Mouse (Mus musculus) WW6 (cell line): Measurements from ENCODE around the gene Kansl1l.

Experiments used
- DNase-seq: peaks from one replicate; pipeline ENCODE4 v3.0.0-alpha.2; 2013; ENCODE audit warnings: low read depth, low spot score

Gene Kansl1l

DNA sequence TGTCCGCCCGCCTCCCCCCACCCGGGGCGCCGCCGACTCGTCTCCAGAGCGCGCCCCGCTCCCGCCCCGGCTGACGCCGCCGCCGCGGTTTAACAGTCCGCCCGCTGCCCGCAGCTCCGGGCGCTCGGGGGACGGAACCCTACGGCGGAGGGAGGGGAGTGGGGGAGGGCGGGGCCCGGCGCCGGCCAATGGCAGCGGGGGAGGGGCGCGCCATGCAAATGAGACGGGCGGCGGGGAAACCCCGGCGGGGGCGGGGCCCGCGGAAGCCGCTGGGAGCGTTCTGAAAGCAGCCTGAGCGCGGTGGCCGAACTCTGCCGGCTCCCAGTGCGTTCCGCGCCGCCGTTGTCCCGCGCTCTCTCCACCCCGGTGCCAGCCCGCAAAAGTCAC lies at the start of gene Kansl1l:
TSS of gene Kansl1l (minus strand) at position 110 of the 387 bp plus-strand sequence.
- peak; percentile 64 for DNase-seq

DNA sequence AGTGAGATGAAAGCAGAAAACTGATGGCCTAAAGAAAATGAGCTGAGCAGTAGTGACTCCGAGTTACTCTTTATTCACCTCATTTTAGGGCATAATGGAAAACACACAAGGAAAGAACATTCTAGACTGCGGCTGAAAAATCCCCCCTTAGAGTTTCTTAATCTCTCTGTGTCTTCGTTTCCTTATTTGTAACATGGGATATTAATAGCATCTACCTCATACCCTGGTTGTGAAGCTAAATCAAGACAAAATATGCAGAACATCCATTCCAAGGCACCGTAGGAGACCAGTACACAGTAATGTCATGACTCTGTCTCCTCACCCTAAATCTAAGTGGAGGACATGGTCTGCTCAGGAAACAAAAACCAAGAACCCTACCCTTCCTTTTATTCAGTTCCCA lies 48.3 kb upstream of the Kansl1l start:
- no peak for DNase-seq

DNA sequence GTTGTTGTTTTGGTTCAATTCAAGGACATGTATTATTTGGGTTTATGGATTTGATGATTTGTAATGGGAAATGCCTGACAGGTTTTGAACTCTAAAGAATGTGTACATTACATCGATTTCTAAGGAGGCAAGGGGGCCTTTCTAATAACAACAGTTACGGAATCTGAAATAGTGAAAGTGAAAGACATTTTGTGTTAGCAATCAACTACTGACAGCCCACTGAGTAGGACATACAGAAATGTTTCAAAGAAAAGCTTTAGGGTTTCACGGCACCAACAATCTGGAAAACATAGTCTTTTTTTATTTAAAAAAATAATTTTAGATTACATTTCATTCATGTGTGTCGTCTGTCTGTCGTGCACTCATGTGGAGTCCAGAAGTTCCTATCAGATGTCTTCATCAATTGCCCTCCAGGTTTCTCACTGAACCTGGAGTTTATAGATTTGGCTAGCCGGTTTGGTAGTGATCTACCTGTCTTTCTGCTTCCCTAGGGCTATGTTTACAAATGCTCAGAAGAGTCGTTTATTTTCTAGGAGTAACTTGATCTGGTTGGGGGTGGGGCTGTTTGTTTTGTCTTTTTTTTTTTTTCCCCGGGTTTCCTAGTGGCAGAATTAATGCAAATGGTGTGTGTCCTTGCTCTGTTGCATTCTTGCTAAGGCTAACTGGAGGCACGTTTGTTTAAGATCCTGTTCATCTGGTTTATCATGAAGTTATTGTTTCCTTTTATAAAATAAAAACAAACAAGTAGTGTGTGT lies 46.6 kb upstream of the Kansl1l start:
- no peak for DNase-seq

GRCm38 (mm10) chr1:66862712-66863511 lies 45.5 kb upstream of the Kansl1l start, which contains the start of gene Acadl:
TSS of gene Acadl (minus strand) at chr1:66863277.
- no peak for DNase-seq

DNA sequence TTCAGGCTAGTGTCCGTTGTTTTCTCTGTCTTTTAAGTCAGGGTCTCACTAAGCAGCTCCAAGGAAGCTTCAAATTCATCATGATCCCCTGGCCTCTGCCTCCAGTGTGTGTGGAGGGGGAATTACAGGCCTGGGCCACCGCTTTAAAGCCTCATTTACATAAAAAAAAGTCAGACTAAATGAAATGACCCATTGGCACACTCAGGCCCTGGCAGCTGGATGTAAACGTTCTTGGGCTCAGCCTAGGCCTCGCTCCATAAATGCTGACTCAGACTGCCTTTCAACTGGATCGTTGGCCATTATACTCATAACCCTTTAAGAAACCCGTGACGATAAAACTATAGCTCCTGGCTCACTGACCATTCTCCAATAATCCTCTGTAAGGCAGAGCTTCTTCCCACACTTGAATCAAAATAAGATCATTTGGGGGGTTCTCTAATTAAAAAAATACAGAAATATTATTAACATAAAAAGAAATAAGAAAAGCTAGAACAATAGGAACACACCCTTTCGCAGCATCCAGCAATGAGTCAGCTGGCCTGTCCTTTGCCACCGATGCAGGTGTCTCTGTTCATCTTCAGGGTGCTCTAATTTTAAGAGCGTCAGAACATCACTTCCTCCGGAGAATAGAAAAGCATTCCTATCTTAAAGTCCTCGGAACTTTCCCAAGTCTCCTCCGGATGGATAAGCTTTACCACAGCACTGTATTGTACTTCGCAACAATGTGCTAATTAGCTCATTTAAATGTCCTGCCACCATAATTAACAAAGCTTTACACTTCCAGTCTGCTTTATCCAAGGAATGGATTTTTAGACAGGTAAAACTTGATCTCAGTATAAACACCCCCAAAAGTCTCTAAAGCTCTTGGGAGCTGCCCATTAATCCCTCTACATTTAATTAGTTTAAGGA lies 44.7 kb upstream of the Kansl1l start:
- no peak for DNase-seq

GRCm38 (mm10) chr1:66847506-66847905 lies 30.1 kb upstream of the Kansl1l start:
- DNase-seq = no peak

- DNase-seq = no peak
Observed at GRCm38 (mm10) chr1:66845690-66846318, 28.4 kb upstream of the Kansl1l start.

DNA sequence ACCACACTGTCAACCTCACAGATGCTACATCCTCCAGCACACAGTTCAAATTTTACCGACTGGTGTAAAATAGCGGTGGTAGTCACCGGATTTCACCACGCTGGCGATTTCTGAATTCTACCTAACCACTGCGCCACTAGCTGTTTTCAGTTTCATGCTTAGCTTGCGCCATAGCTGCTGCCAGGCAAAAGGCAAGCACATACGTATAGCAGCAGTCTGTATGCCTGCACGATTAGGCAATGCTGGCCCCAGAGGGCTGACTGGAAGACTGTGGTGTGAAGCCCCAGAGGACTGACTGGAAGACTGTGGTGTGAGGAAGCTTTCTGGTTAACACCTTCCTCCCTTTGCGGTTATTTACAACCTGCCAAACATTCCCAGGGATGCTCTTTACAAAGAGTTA lies 24.6 kb upstream of the Kansl1l start:
- DNase-seq = no peak

DNA sequence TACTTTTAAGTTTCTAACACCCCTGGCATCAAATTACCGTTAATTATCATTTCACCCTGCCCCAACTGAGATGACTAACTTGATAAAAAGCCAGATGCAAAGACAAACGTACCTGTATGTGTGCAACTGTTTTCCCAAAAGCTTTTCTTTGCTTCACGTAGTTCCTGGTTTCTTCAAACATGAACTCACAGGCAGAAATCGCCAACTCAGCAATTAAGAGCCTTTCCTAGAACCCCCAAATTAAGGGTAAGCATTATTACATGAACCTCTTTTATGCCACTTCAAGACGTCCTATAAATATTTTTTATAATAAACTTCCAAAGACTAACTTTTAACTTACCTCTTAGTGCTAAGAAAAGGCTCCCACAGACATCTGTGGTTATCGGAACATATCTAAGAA lies 24.1 kb upstream of the Kansl1l start:
- no peak for DNase-seq

DNA sequence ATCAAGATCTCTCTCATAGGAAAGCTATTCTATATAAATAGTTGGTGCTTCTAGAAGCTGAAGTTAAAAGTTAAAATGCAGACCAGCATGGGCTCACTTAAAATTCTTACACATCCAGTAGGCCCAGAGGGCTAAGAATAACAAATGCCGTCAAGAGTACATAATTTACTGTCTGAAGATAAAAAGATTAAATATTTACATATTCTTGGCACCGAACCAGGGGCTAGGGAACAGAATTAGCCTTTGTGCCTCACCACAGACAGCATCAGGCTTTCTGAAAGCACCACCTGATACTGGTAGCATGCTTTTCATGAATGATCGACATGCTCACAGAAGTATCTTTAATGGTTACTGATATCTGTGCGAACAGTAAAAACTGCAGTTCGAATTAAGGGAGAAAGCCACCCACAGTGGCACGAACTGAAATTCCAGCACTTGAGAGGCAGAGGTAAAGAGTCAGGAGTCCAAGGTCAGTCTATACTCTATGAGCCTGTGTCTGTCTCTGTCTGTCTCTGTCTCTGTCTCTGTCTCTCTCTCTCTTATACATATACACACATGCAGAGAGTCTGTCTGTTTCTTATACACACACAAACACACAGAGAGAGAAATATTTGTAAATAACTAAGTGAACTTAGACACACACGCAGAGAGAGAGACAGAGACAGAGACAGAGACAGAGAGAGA lies 22.5 kb upstream of the Kansl1l start:
- no peak for DNase-seq

GRCm38 (mm10) chr1:66839135-66839534 lies 21.8 kb upstream of the Kansl1l start:
- DNase-seq = no peak

DNA sequence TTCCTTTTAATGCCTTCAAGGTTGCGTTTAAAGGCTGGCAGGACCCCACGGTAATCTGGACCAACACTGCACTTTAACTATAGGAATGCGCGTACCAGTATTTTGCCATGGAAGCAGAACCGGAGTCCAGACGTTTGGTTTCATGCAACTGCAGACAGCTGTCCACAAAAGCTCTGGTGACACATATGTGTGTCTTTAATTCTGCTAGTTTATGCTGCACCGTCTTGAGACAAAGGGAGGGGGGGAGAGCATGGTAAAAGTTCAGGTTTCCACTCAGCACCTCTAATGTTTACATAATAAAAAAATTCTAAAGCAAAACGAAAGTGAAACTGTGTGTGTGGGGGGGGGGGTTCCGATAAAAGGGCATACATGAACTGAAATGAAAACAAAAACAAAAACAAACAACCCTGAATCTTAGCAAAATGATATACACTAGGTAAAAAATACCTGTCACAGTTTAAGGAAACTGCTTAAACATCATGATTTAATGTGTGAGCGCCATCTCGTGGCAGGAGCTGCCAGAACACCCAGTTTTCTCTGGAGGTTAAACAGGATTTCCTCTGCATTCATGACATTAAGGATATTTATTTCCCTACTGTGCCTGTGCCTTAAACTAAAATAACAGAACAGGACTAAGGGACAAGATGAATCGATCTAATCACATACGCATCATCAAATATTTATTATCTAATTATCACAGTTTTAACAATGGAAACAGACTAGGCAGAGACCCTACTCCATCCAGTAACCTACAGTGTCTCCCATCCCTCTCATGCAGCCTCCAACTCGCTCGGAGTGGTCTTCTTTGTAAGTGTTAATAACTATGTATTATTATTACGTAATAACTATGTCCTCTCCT lies 21.1 kb upstream of the Kansl1l start:
- no peak for DNase-seq

DNA sequence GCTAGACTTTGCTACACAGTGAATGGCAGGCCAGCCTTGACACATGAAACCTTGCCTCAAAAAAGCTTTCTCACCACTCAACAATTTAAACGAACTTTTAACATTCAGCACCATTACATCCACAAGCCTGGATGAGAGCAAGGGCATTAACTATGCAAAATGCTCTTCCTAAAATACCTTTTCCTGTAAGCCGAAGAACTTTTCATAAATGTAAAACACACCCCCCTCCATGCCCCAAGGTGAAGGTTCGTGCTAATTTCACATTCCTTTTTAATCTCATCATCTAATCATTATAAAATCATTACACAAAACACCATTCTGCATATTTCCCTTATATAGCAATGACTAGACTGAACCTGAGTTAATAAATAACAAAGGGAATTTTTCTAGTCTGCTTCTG lies 19.8 kb upstream of the Kansl1l start:
- DNase-seq = no peak

- DNase-seq = no peak
Observed at GRCm38 (mm10) chr1:66832636-66833165, 15.3 kb upstream of the Kansl1l start.

DNA sequence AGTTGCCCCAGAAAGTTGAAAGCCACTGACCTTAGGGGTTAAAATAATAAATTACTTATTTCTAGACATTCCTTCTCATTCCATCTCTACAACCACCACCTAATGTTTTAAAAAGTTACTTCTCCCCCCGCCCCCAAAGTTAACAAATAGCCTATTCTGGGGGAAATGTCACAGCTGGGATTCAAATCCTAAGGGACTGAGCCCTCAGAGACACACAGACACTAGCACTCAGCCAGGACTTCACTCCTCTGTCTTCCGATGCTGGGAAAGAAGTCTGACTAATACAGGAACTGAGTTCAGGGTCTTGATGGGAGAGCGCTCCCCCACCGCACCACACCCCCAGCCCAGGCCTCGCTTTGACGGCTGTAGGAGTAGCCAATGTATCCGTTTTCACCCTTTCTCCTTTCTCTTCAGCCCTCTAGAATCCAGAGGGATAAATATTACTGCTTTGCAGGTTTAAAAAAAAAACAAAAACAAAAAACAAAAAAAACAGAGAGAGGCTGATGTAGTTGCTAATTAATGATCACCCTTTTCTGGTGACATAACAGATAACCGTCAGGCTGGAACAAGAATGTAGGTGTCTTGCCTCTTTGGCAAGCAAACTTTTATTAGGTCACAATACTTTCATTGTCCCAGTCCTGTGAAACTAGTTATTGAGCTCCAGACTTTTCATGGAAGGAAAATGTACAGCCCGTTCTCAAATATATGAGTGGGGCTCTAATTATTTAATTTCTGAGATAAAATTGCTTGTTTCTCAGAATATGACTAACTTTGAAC lies 14.7 kb upstream of the Kansl1l start:
- DNase-seq = no peak

DNA sequence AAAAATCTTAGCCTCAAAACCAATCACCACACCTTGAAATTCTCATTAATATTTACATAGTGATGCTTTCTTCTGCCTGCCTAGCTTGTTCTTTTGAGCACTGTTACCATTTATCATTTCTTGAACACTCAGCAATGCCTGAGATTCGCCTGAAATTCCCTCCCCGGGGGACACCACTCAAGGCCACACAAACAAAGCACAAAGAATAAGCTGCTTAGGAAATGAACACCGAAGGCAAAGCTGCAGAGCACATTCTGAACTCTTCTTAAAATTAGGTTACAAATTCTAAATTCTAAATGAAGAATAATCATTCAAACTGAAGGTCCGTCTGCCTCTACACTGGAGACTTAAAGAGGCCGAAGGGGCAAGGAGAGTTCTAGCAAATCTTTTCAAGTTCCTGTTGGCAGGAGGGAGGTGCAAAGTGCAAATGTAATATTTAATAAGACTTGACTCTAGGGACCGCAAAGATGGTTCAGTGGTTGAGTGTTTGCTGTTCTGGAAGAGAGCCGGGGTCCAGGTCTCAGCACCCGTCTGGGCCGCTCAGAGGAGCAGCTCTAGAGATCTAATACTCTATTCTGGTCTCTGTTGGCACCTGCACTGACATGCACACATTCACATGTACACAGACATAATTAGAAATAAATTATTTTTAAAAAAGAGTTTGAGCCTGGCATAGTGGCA lies 12.2 kb upstream of the Kansl1l start:
- DNase-seq = no peak

DNA sequence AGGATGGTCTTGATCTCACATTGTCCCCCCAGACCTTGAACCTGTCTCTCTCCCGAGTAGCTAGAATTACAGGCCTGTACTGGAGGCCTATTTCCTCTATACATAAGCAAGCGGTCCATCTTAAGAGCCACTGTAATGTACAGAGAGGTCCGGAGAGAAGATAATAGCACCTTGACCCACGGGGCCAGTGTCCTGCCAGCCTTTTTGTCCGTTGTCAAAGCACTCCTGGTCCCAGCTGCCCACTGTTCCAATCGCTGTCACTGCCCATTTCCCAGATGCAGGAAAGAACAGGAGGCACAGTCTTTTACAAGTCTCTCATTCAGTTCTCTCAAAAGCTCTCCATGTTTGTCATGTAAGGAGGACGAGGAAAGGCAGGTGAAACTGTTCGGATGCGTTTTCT lies 4.6 kb upstream of the Kansl1l start:
- no peak for DNase-seq

DNA sequence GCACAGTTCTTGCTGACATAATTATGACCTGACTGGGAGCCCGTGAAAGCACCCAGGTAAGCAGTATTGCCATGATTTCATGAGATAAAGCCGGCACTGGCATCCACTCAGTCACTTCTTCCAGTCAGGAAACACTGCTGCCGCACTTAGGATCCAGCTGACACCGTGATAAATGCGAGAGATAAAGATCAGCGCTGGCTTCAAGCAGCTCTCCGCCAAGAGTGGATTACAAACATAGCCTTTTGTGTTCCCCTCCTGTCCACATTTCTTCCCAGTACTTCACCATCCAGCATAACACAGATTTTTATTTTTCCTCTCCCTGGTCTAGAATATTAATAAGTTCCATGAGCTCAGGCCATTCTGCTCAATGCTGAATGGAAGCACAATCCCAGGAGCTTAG lies 2.9 kb upstream of the Kansl1l start:
- DNase-seq = no peak
